Mouse (Mus musculus) liver, embryonic 14.5 days (tissue): Measurements from ENCODE around the gene Pygm. TPM values are rescaled to one million over a fixed set of nuclear protein-coding genes. Genes with fewer than 3 reads are reported as not detected.

ENCODE experiments used
- ATAC-seq: fragments of 200-750 bp; cut with Nextera tagmentation; 2 replicates; pipeline ENCODE4 v1.8.0; 2017; ENCODE audit warnings: moderate number of reproducible peaks, mild to moderate bottlenecking, moderate library complexity; ENCODE audit not compliant: insufficient read depth
- DNase-seq, 3 experiments: peaks; one replicate each; pipeline ENCODE4 v3.0.0-alpha.2; 2012 to 2013; ENCODE audit warnings: low read depth in 3 of 3, low spot score in 3 of 3
- H3K27ac ChIP-seq: fragments of 300-500 bp; sonication (generic); 2 replicates; pipeline ENCODE4 v1.5.1; 2014; ENCODE audit warnings: moderate library complexity, mild to moderate bottlenecking, control low read depth, inconsistent platforms
- H3K27me3 ChIP-seq: fragments of 300-500 bp; sonication (generic); 2 replicates; pipeline ENCODE4 v1.6.1; 2014; ENCODE audit warnings: mild to moderate bottlenecking, low read length, moderate library complexity; ENCODE audit not compliant: control insufficient read depth, insufficient read depth
- H3K36me3 ChIP-seq: fragments of 300-500 bp; sonication (generic); replicated peaks from 2 replicates; pipeline ENCODE4 v1.6.1; 2014; ENCODE audit warnings: low read depth; ENCODE audit not compliant: control insufficient read depth, insufficient read depth
- H3K4me1 ChIP-seq, 2 experiments: fragments of 200-500 bp in 1 of 2; fragments of 300-500 bp in 1 of 2; sonication (generic) in 1 of 2; replicated peaks; 2 replicates each; pipeline ENCODE4 v1.6.1; 2012 to 2014; ENCODE audit warnings: antibody characterized with exemption in 1 of 2, inconsistent platforms in 1 of 2, low read length in 1 of 2; ENCODE audit not compliant: control insufficient read depth in 2 of 2, insufficient read depth in 2 of 2
- H3K4me2 ChIP-seq: fragments of 300-500 bp; sonication (generic); 2 replicates; pipeline ENCODE4 v1.6.1; 2014; ENCODE audit warnings: low read depth, mild to moderate bottlenecking, control low read depth, moderate library complexity
- H3K4me3 ChIP-seq, 2 experiments: fragments of 200-500 bp in 1 of 2; fragments of 300-500 bp in 1 of 2; sonication (generic) in 1 of 2; 2 replicates each; pipeline ENCODE4 v1.5.1; 2012 to 2014; ENCODE audit warnings: low read depth in 2 of 2, low read length in 2 of 2, mild to moderate bottlenecking in 2 of 2, control low read depth in 1 of 2, inconsistent platforms in 1 of 2, moderate library complexity in 1 of 2; ENCODE audit not compliant: insufficient read depth in 1 of 2
- H3K9ac ChIP-seq: fragments of 300-500 bp; sonication (generic); replicated peaks from 2 replicates; pipeline ENCODE4 v1.6.1; 2014; ENCODE audit warnings: mild to moderate bottlenecking, control low read depth, moderate library complexity
- H3K9me3 ChIP-seq: fragments of 300-500 bp; sonication (generic); 2 replicates; pipeline ENCODE4 v1.6.1; 2016; ENCODE audit warnings: low read length, mixed read lengths; ENCODE audit not compliant: control insufficient read depth
- CTCF ChIP-seq: IDR thresholded peaks from 2 replicates; pipeline ENCODE4 v1.5.1; 2016; ENCODE audit warnings: antibody characterized with exemption, low read depth, control low read depth
- EP300 ChIP-seq: IDR thresholded peaks from 2 replicates; pipeline ENCODE4 v1.6.1; 2016; ENCODE audit warnings: antibody characterized with exemption, low read depth
- WGBS: fragments of 180-500 bp; shearing (Covaris S2); extraction: QIAGEN DNeasy Blood & Tissue Kit; methylation state at CpG from one replicate; pipeline ENCODE4 v1.1.7; 2014; ENCODE audit not compliant: insufficient replicate concordance; 5-methylcytosine and 5-hydroxymethylcytosine counted together
- polyA plus RNA-seq, 2 experiments: library from polyadenylated mRNA; depleted of rRNA in 1 of 2; stranded (reverse) in 1 of 2; unstranded in 1 of 2; fragments of >200 nt; fragmentation: Nextera tagmentation in 1 of 2; extraction: Ambion mirVana in 1 of 2; gene quantifications; 2 replicates each; pipeline versions ENCODE4 v1.2.1 to v1.2.3; 2012 to 2014

Gene Pygm
- polyA plus RNA-seq, 2 experiments = 1.2 TPM

GRCm38 (mm10) chr19:6401131-6401815 is 17.1 kb downstream of the Pygm start:
- Histone ChIP-seq H3K4me3 (peak overlapping the region; percentile 36 to 58), H3K4me2 (peak overlapping the region; percentile 79), H3K27me3 (peaks cover 32% of the 10 kb centered on the region), H3K36me3 (no peaks in the 10 kb centered on the region), H3K9me3 (no peaks in the 10 kb centered on the region), H3K9ac (no peak overlapping the region), H3K4me1 (peaks cover 0 to 9% of the 10 kb centered on the region in 2 experiments; a peak in 2 of 4 replicates), H3K27ac (no peak overlapping the region)
- DNase-seq = peak in 2 of 3 experiments; percentile 47 to 49
- TF ChIP-seq CTCF (peak; percentile 91), EP300 (no peak)
- ATAC-seq = peak; percentile 59
- WGBS = 0% methylated on average over 27 of the region's 32 CpGs

- no peak for TF ChIP-seq CTCF
- no peak for TF ChIP-seq EP300
- Histone ChIP-seq H3K9me3 (no peaks in the 10 kb centered on the region), H3K4me1 (peaks cover 0 to 9% of the 10 kb centered on the region in 2 experiments; a peak in 2 of 4 replicates), H3K27ac (no peak overlapping the region), H3K27me3 (peaks cover 32% of the 10 kb centered on the region), H3K9ac (no peak overlapping the region), H3K4me2 (peak overlapping the region; percentile 79), H3K4me3 (peak overlapping the region; percentile 36 to 58), H3K36me3 (no peaks in the 10 kb centered on the region)
- ATAC-seq (peak; percentile 30), DNase-seq (no peak)
- under 1% methylated on average over 9 of the region's 9 CpGs for WGBS
Observed at GRCm38 (mm10) chr19:6401951-6402350, 17.8 kb downstream of the Pygm start.

GRCm38 (mm10) chr19:6403869-6404268 is 19.7 kb downstream of the Pygm start:
- 79% methylated on average over 10 of the region's 10 CpGs for WGBS
- no peak overlapping the region for H3K4me2 ChIP-seq
- no peaks in the 10 kb centered on the region for H3K36me3 ChIP-seq

GRCm38 (mm10) chr19:6405433-6405832 is 21.2 kb downstream of the Pygm start:
- no peak overlapping the region for H3K9ac ChIP-seq
- WGBS = 64% methylated on average over 10 of the region's 10 CpGs
- no peak for TF ChIP-seq EP300
- no peak for TF ChIP-seq CTCF

More at GRCm38 (mm10) chr19:6403869-6404268, 19.7 kb downstream of the Pygm start:
- Histone ChIP-seq H3K4me3 (no peak overlapping the region), H3K4me1 (peaks cover 0 to 7% of the 10 kb centered on the region in 2 experiments; a peak in 2 of 4 replicates), H3K27me3 (peaks cover 26% of the 10 kb centered on the region), H3K27ac (no peak overlapping the region), H3K9ac (no peak overlapping the region), H3K9me3 (no peaks in the 10 kb centered on the region)
- TF ChIP-seq EP300 (no peak), CTCF (no peak)
- ATAC-seq (no peak), DNase-seq (no peak)

GRCm38 (mm10) chr19:6407109-6407508 is 22.9 kb downstream of the Pygm start:
- 79% methylated on average over 8 of the region's 8 CpGs for WGBS
- H3K9ac ChIP-seq = no peak overlapping the region
- ATAC-seq = no peak

More at GRCm38 (mm10) chr19:6405433-6405832, 21.2 kb downstream of the Pygm start:
- Histone ChIP-seq H3K4me3 (no peak overlapping the region), H3K4me1 (peaks cover 0 to 5% of the 10 kb centered on the region in 2 experiments; a peak in 2 of 4 replicates), H3K4me2 (no peak overlapping the region), H3K36me3 (no peaks in the 10 kb centered on the region), H3K27me3 (peaks cover 11% of the 10 kb centered on the region), H3K9me3 (no peaks in the 10 kb centered on the region), H3K27ac (no peak overlapping the region)
- DNase-seq (no peak), ATAC-seq (no peak)

More at GRCm38 (mm10) chr19:6407109-6407508, 22.9 kb downstream of the Pygm start:
- no peak for DNase-seq
- Histone ChIP-seq H3K4me1 (peaks cover 0 to 5% of the 10 kb centered on the region in 2 experiments; a peak in 1 of 4 replicates), H3K4me2 (no peak overlapping the region), H3K4me3 (no peak overlapping the region), H3K36me3 (no peaks in the 10 kb centered on the region), H3K9me3 (no peaks in the 10 kb centered on the region), H3K27ac (no peak overlapping the region), H3K27me3 (no peaks in the 10 kb centered on the region)
- TF ChIP-seq EP300 (no peak), CTCF (no peak)
